Mouse (Mus musculus) olfactory bulb, adult 2 months (tissue): ENCODE results near the gene Bag3. TPM values are rescaled to one million over a fixed set of nuclear protein-coding genes. Genes with fewer than 3 reads are reported as not detected.

Experiments
- H3K27ac ChIP-seq: fragments of 200-500 bp; 2 replicates; pipeline ENCODE4 v1.5.1; 2012; ENCODE audit warnings: low read depth, low read length; ENCODE audit not compliant: insufficient read depth
- H3K4me1 ChIP-seq: fragments of 200-500 bp; 2 replicates; pipeline ENCODE4 v1.6.1; 2012; ENCODE audit warnings: low read length; ENCODE audit not compliant: control insufficient read depth, insufficient read depth
- H3K4me3 ChIP-seq: fragments of 200-500 bp; 2 replicates; pipeline ENCODE4 v1.5.1; 2012; ENCODE audit warnings: mild to moderate bottlenecking, low read depth, low read length, moderate library complexity; ENCODE audit not compliant: insufficient read depth
- CTCF ChIP-seq: fragments of 200-500 bp; IDR thresholded peaks from 2 replicates; pipeline ENCODE4 v1.5.1; 2012; ENCODE audit warnings: low read depth, mild to moderate bottlenecking, low read length, moderate library complexity; ENCODE audit not compliant: insufficient read depth
- POLR2A ChIP-seq: fragments of 200-500 bp; IDR thresholded peaks from 2 replicates; pipeline ENCODE4 v1.6.1; 2012; ENCODE audit warnings: mild to moderate bottlenecking, low read depth, low read length, moderate library complexity; ENCODE audit not compliant: insufficient read depth
- WGBS: fragments of 180-500 bp; shearing (Covaris S2); methylation state at CpG from one replicate; pipeline ENCODE4 v1.1.7; 2018; 5-methylcytosine and 5-hydroxymethylcytosine counted together
- polyA plus RNA-seq: library from polyadenylated mRNA; stranded (reverse); fragments of >200 nt; gene quantifications from 2 replicates; pipeline ENCODE4 v1.2.4, GENCODE M21; 2012; ENCODE audit warnings: low replicate concordance; ENCODE audit not compliant: missing spikeins, insufficient read depth, insufficient read length

Bag3 gene
- polyA plus RNA-seq, 1 experiment: not detected

DNA sequence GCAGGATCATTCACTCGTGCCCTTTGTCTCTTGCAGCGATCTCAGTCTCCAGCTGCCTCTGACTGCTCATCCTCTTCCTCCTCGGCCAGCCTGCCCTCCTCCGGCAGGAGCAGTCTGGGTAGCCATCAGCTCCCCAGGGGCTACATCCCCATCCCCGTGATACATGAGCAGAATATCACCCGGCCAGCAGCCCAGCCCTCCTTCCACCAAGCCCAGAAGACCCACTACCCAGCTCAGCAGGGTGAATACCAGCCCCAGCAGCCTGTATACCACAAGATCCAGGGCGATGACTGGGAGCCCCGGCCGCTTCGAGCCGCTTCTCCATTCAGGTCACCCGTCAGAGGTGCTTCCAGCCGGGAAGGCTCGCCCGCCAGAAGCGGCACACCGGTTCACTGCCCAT lies 18.4 kb downstream of the Bag3 start:
- Histone ChIP-seq H3K4me3 (no peak overlapping the region), H3K27ac (no peak overlapping the region), H3K4me1 (peaks cover 22% of the 10 kb centered on the region)
- WGBS: 89% methylated on average over 17 of the region's 17 CpGs
- TF ChIP-seq POLR2A (no peak), CTCF (no peak)

GRCm38 (mm10) chr7:128542488-128542887 lies 19.1 kb downstream of the Bag3 start:
- 93% methylated on average over 4 of the region's 4 CpGs for WGBS
- Histone ChIP-seq H3K27ac (no peak overlapping the region), H3K4me3 (no peak overlapping the region), H3K4me1 (peaks cover 22% of the 10 kb centered on the region)
- no peak for TF ChIP-seq POLR2A

- WGBS: 81% methylated on average over 14 of the region's 14 CpGs
- H3K27ac ChIP-seq: no peak overlapping the region
These were observed 19.9 kb downstream of the Bag3 start for GRCm38 (mm10) chr7:128543148-128543855.

GRCm38 (mm10) chr7:128543961-128544360 lies 20.5 kb downstream of the Bag3 start:
- TF ChIP-seq CTCF (no peak), POLR2A (no peak)
- 91% methylated on average over 3 of the region's 3 CpGs for WGBS
- H3K4me1 ChIP-seq: peaks cover 16% of the 10 kb centered on the region

More at GRCm38 (mm10) chr7:128543148-128543855, 19.9 kb downstream of the Bag3 start:
- peaks cover 18% of the 10 kb centered on the region for H3K4me1 ChIP-seq
- H3K4me3 ChIP-seq: no peak overlapping the region
- TF ChIP-seq POLR2A (no peak), CTCF (no peak)

DNA sequence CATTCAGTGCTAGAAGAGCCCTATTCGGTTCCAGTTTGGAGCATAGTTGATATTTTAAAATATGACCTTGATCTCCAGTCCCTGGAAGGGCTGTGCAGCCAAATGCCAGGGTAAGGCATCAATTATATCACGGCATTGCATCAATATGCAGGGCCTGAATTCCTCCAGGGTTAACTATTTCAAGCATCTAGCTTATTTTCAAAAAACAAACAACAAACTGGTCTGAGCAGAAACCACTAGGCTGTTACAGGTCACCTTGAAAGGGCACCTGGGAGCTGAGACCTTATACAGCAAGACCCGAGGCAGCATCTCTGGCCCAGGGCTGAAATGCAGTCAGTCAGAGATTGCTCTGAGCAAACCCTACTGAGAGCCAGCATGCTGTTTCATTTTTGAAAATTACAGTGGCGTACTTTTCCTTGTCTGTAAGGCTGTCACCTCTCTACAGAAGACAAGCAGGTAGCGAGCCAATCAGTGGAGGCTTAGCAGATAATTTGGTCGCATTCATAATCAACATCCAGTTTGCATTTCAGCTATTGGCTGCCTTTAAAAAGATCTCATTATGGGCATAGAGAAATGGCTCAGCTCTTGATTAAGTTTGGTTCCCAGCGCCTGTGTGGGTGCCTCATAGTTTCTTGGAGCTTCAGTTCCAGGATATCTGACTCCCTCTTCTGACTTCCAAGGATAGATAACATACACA lies 21.3 kb downstream of the Bag3 start:
- WGBS: 81% methylated on average over 7 of the region's 7 CpGs
- Histone ChIP-seq H3K27ac (no peak overlapping the region), H3K4me1 (peaks cover 17% of the 10 kb centered on the region), H3K4me3 (no peak overlapping the region)
- TF ChIP-seq POLR2A: no peak

More at GRCm38 (mm10) chr7:128543961-128544360, 20.5 kb downstream of the Bag3 start:
- Histone ChIP-seq H3K27ac (no peak overlapping the region), H3K4me3 (no peak overlapping the region)

GRCm38 (mm10) chr7:128546031-128546430 lies 22.6 kb downstream of the Bag3 start:
- Histone ChIP-seq H3K4me1 (peaks cover 16% of the 10 kb centered on the region), H3K27ac (no peak overlapping the region), H3K4me3 (no peak overlapping the region)
- 96% methylated on average over 8 of the region's 8 CpGs for WGBS
- TF ChIP-seq CTCF: no peak
- no peak for TF ChIP-seq POLR2A

GRCm38 (mm10) chr7:128549137-128549536 lies 25.7 kb downstream of the Bag3 start:
- 71% methylated on average over 4 of the region's 4 CpGs for WGBS
- Histone ChIP-seq H3K4me1 (peaks cover 12% of the 10 kb centered on the region), H3K27ac (no peak overlapping the region), H3K4me3 (no peak overlapping the region)
- TF ChIP-seq CTCF (no peak), POLR2A (no peak)

- Histone ChIP-seq H3K4me3 (no peak overlapping the region), H3K27ac (peak overlapping the region; percentile 59; the same call in 1 of the 2 replicates), H3K4me1 (peaks cover 20% of the 10 kb centered on the region)
- WGBS: 5% methylated on average over 1 of the region's 1 CpGs
- TF ChIP-seq CTCF (no peak), POLR2A (no peak)
These were observed 27.1 kb downstream of the Bag3 start for GRCm38 (mm10) chr7:128550328-128551086.

- 28% methylated on average over 3 of the region's 3 CpGs for WGBS
- TF ChIP-seq CTCF (no peak), POLR2A (no peak)
- no peak overlapping the region for H3K4me3 ChIP-seq
- no peak overlapping the region; the same call in 1 of the 2 replicates for H3K27ac ChIP-seq
- peaks cover 22% of the 10 kb centered on the region for H3K4me1 ChIP-seq
These were observed 27.7 kb downstream of the Bag3 start for GRCm38 (mm10) chr7:128551087-128551457.
